Mouse (Mus musculus) bone marrow macrophage, adult 2 months (primary cell): ENCODE measurements around the gene Ncmap.

Source experiments
- CTCF ChIP-seq: IDR thresholded peaks from 2 replicates; pipeline ENCODE4 v1.5.1; 2012; ENCODE audit warnings: low read depth, mild to moderate bottlenecking, low read length, moderate library complexity
- POLR2A ChIP-seq: IDR thresholded peaks from 2 replicates; pipeline ENCODE4 v1.6.1; 2012; ENCODE audit warnings: mild to moderate bottlenecking, low read depth, low read length, borderline replicate concordance

DNA sequence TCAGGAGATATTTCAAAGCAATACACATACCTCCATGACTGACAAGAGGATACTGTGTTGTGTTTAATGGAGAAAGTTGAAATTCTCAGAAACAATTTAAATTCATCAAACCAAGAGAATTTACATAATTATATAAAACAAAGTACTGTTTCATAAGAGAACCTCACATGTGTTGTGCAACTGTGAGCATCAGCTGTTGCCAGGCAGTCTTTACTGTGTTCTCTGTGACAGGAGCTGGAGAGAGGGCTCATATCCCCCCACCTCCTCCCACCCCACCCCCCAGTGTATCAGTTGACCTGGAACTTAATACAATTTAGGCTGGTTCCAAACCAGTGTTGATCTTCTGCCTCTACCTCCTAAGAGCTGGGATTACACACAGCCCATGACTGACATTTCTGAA lies 72.0 kb downstream of the Ncmap start:
- TF ChIP-seq CTCF, result no peak
- TF ChIP-seq POLR2A, result no peak
